Mouse (Mus musculus) 3T3-L1 (cell line): ENCODE data around the gene Golga5.
"Not testable (repeated sequence)": the region's sequence is repeated elsewhere in the genome, so short reads cannot be mapped to it uniquely, and the experiment has no call there.

ENCODE experiments used
- DNase-seq: peaks from one replicate; pipeline ENCODE4 v3.0.0-alpha.2; 2015; ENCODE audit warnings: low read depth, low spot score

The Golga5 gene

DNA sequence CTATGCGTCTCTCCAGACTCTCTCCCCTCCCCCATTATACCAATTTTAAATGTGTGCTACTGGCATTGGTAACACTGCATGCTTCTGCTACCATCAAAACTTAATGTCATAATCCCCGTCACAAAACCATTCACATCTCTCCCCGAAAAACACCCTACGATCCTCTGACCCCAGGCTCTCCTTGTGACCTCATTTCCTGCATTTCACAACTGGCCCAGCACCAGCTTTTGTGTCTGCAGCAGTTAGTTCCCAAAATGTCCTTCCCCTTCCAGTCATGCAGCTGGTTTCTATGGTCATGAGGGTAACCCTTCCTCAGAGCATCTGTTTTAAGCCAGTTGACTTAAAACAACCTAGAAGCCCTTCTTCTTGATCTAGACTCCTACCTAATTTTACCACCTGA lies 23.5 kb upstream of the Golga5 start:
- DNase-seq = no peak

DNA sequence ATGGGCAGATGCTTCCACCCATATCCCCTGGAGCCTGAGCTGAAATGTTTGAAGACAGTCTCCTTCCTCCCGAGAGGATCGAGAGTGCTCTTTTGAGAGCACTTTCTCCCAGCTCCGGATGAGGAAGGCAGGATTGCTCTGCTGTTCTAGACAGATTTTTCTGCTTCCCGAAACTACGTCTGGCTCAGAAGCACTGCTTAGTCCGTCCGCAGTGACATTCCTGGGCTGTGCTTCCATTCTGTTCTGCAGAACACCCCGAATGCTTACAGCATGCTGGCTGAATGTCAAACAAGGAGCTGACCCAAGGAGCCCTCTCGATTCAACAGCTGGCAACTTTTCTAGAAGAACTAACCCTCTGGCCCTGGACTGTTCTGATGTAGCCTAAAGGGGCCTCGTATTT lies 18.5 kb upstream of the Golga5 start:
- no peak for DNase-seq

DNA sequence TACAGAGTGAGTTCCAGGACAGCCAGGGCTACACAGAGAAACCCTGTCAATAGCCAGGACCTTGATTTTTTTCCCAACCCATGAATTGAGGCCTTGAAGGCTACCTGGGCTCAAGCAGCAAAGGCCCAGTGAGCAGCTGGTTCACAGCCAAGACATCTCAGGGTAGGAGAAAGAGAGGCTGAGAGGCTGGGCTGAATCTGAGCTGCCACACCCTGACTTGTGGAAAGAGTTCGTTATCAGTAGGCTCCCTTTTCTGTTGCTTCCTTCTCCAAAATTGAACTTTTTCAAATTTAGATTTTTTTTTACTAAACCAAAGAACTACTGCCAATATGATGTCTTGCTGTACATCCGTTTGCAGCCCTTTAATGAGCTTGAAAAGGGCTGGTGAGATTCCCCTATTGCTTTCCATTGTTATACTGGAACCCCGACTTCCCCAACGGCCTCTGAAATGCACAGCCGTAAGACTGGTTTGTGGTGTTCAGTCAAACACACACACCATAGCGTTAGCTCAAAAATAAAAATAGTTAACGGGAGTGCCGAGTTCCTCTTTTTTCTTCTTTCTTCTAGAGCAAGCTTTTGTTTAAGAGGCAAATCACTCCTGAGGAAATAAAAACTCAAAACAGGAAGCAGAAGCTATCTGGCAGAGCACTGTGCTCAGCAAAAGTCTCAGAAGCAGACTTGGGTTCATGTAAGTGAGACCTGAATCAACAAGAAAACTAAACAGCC lies 17.6 kb upstream of the Golga5 start:
- DNase-seq = no peak

DNA sequence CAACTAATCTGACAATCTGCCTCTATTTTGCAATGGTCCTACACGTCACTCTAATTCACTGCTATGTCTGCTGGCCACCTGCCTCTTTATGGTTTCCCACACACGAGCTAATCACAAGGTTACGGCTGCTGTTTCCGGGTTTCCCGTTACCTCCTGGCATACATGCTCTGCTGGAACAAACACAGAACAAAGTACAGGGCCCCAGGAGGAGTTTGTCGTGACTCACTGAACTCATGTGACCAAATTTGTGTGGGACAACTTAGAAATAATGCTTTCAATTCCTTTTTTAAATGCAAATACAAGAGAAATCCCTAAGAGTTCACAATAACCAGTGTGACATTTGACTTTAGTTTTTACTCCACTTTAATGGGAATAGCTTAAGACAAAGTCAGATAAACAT lies 15.4 kb upstream of the Golga5 start:
- peak; percentile 51 for DNase-seq

DNA sequence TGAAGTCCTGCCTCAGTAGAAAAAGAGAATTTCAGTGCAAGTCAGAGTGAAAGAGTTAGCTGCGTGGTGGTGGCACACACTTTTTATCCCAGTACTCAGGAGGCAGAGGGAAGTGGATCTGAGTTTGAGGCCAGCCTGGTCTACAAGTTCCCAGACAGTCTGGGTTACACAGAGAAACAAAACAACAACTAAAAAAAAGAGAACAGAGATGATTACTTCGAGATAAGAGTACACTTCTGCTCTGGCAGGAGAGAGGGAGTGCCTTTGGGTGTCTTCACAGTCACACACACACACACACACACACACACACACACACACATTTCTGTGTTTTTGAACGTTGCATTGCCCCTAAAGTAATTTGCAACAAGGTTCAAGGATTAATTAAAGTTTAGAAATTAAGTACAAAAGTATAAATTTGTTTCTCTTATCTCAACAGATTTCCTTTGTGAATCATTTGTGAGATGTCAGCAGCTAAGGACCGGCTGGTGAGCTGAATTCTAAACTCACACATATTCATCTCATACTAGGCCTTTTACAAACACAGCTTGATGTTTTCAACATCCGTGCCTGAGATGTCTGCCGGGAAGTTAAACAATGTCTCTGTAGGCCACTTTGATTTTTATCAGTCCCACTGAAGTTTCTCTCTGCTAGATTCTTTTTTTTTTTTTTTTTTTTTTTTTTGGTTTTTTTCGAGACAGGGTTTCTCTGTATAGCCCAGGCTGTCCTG lies 12.3 kb upstream of the Golga5 start:
- DNase-seq = no peak

DNA sequence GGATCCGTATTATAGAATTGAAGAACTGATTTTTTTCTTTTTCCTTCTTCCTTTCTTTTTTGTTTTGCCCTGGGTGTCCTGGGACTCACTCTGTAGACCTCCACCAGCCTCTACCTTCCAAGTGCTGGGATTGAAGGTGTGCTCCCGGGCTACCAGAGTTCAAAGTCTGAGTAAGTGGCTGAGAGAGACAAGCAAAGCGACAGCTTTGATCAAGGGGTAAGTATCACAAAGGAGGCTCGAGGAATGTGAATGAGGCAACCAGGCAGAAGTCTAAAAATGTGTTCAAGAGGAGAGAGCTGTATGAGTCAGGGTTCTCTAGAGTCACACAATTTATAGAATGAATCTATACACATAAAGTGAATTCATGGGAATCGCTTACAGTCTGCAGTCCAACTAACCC lies 8.9 kb upstream of the Golga5 start:
- no peak for DNase-seq

DNA sequence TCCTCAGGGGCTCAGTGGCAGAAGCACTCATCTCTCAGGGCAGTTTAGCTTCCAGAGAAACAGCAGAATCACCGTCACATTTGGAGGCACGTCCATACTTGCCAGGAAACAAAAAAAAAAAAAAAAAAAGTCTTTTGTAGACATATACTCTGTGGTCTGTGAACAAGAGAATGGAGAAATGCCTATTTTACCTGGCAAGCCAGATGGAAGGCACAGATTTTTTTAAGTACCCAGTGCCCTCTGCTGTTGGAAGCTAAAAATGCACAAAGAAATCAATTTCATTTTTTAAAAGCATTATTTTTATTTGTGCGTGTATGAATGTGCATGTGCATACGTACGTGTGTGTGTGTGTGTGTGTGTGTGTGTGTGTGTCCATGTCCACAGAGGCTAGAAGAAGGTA lies 7.8 kb upstream of the Golga5 start:
- peak; percentile 69 for DNase-seq

DNA sequence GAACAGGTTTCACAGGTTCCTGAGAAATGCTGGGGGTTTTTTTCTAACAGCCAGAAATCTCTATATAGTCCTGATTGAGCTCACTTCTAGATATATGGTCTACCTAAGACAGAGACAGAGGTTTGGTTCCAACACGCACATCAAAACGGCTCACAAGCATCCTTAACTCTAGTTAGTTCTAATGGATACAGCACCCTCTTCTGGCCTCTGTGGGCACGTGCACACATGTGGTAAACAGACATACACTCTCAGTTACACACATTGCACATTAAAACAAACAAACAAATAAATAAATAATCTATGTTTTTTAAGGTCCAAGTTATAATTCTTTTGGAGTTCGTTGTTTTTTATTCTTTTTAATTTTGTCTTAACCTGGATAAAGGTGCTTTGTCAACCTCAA lies 4.3 kb upstream of the Golga5 start:
- DNase-seq = no peak

DNA sequence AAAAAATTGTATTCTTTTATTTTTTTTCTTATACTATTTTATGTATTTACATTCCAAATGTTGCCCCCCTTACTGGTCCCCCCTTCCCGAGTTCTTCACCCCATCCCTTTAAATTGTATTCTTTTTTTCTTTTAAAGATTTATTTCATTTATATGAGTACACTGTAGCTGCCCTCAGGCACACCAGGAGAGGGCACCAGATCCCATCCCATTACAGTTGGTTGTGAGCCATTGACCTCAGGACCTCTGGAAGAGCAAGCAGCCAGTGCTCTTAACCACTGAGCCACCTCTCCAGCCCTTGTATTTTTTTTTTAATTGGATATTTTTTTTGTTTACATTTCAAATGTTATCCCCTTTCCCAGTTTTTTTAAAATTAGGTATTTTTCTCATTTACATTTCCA lies 799 bp upstream of the Golga5 start:
- DNase-seq = peak; percentile 45

DNA sequence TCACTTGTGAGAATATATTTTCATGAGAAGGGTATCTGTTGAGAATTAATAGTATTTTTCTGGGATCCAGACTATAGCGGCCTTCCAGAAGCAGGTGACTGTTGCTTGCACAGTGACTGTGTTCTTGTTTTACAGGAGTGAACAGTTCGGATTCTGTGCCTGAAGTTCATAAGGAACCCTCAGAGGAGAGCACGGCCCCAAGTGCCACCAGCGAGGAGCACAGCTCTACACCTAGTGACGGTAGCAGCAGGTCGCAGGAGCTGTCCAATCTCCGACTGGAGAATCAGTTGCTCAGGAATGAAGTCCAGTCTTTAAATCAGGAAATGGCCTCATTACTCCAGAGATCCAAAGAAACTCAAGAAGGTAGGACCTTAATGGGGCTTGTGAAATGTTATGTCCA lies 5.5 kb downstream of the Golga5 start:
- no peak for DNase-seq

DNA sequence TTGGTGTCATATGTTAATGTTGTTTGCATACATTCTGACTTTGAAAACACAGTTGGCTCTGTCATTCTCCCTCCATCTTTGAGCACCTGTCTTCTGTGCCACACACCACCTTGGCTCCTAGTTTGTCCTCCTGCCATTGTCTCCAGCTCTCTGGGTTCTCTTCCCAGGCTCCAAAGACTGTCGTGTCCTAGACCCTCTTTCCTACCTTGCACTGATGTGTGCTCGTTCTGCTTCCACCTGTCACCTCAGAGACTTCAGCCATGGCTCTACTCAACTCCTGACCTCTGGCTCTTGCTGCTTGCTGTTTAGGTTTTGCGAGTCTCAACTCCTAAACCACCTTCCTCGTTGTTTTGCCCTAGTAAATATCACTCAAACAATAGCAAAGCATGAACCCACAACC lies 11.5 kb downstream of the Golga5 start:
- DNase-seq = no peak

DNA sequence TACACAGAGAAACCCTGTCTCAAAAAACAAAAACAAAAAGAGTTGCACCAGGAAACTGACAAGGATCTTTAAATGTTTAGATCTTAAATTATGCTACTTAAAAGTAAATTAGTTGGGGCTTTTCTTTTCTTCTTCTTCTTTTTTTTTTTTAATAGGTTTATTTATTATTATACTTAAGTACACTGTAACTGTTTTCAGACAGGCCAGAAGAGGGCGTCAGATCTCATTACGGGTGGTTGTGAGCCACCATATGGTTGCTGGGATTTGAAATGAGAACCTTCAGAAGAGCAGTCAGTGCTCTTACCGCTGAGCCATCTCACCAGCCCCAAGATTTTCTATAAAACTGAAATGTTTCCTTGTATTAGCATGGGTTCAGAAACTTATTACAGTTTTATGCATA lies 16.0 kb downstream of the Golga5 start:
- peak; percentile 10 for DNase-seq

DNA sequence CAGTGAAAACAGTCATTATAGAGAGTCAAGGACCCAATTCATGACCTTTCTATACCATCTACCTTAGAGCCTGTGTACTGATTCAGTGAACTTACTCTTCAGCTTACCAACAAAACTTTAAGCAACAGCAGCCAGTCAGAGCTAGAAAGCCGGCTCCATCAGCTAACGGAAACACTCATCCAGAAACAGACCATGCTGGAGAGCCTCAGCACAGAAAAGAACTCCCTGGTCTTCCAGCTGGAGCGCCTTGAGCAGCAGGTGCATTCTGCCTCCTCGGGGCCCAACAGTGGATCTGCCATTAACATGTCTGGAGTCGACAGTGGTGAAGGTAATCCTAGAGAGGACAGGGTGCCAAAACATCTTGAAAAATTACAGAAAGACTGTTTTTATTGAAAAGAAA lies 23.0 kb downstream of the Golga5 start:
- DNase-seq = no peak

DNA sequence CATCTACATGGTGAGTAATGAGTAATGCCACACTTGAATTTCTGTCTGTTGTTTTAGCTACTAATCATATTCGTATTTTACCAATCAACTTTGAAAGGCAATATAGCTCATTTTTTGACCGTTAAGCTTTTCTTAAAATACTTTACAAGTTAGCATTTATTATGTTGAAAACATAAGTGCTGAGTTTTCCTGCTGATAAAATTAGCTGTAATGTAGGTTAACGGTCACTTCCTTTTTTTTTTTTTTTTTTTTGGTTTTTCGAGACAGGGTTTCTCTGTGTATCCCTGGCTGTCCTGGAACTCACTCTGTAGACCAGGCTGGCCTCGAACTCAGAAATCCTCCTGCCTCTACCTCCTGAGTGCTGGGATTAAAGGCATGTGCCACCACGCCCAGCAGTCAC lies 26.8 kb downstream of the Golga5 start:
- not testable (repeated sequence) for DNase-seq

DNA sequence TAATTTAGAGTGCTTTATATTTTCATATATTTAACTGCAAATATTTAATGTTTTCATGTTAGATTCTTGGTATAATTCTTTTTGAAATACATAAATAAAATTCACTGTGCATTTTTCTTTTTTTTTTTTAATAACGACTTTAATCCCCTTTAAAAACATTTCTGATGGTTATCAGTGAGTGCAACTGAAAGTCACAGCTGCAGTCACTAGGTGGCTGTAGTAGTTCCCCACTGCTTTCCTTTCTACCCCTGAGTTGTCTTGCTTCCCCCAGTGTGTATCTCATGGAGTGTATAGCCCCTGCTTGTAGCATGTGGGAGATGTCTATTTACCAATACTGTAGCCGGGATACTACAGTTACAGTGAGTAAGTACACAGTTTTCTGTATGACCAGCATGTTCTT lies 29.0 kb downstream of the Golga5 start:
- DNase-seq = no peak

DNA sequence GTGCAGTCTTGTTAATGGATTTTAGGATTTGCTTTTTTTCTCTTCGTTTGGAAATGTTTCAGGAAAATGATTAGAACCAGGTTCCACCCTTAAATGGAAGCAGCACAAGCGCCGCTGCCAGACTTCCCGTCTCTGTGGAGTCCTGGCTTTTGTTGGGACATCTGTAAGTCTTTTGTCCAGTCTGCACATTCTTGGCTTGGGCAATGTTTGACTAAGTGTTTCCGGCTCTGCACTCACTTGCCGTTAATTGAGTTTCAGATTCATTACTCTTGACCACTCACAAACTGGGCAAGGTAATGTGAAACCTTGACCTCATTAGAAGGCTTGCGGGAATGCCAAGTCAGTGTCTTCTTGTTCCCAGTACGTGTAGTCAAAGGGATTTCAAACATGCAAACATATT lies 29.8 kb downstream of the Golga5 start:
- peak; percentile 15 for DNase-seq

DNA sequence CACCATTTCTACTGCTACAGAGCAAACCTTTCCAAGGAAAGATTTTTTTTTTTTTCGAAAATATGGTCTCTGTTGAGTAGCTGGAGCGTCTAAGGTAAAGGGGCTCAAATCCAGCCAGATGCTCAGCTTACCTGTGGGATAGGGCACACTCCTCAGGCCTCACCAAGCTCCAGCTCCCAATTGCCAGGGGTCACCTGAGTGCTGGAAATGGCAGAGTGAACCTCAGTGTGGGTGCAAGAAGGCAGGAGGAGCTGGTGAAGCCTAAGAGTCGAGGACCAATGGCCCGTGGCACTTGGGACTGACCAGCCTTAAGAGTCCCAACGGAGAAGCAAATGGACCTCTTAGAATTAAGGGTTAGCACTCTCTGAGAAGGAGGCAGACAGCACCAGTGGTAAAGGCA lies 30.3 kb downstream of the Golga5 start:
- DNase-seq = no peak

DNA sequence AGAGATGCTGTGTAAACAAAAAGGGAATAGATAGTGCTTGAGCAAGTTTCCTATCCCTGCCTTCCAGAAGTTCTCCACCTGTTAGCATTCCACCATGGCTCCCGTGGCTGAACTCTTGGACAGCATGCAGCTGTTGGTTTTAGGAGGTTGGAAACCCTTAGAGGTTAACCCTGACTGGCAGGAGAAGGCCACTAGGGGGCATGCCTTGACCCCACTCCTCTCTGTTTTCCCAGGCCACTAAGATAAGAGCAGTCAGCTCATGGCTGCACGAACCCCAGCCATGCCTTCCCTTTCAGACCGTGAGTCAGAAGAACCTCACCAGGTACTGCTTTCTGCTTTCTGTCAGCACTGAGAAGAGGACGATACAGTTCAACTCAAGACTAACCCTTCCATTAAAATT lies 30.8 kb downstream of the Golga5 start:
- DNase-seq = peak; percentile 24

DNA sequence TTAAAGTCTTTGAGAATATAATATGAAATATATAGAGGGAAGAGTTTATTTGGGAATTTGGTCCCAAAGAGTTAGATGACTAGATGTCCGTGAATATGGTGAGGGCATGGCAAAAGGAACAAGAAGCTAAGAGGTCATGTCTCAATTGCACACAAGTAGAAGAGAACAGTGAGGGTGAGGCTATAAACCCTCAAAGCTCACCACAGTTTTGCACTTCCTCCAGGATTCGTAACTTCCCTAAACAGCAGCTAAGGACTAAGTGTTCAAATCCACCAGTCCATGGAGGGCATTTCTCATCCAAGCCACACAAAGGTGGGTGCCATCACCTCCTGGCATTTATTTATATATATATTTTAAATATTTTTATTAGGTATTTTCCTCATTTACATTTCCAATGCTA lies 32.1 kb downstream of the Golga5 start:
- DNase-seq = no peak

DNA sequence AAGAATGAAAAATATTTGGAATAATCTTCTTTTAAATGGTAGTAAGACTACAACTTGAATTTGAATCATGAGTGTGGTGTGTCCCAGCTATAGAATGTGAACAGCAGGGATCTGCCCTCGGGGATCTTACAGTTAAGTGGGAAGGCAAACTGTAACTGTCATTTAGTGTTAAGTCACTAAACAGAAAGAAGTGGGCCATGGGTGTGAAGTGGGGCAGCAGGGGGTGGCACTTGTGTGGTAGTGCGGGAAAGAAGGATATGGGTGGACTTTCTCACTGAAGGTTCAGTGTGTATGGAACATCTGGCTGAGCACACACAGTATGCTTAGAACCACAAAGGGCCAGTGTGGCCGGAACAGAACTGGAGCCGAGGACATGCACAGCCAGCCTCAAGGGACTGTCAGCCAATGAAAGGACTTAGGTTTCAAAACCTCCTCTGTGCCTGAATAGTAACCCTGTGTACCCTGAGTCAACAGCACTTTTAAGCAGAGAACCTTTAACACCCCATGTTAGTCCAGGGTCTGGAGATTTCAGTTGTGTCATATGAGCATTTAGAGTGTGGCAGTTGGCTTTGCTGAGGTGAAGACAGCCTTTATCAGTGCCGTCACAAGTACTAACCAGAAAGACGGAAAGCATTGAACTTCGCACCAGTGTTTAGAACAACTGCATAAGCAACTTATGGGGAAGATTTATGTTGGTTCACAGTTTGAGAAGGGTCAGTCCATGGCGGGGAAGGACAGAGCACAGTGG lies 33.1 kb downstream of the Golga5 start:
- DNase-seq = no peak

DNA sequence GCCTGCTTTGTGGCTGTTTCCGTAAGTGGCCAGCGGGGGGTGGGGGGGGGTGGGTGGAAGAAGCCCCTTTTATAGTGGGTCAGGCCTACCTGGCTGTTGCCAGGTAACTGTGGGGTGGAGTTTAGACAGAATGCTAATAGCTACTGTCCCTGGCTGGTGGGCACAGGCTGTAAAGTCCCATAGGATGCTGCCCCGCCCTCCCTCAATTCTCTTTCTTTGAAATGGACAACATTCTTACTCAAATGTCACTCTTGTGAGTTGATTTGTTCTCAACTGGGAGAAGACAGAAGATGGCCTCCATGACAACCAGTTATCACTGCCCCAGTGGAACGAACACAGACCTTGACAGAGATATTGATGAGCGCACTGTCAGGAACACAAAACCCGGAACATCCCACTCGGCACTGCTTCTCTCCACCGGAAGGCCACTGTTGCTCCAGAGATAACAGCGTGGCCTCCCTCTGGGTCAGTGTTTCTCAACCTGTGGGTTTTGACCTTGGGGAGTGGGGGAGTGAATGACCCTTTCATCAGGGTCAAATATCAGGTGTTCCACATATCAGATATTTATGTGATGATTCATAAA lies 36.3 kb downstream of the Golga5 start:
- DNase-seq = no peak

DNA sequence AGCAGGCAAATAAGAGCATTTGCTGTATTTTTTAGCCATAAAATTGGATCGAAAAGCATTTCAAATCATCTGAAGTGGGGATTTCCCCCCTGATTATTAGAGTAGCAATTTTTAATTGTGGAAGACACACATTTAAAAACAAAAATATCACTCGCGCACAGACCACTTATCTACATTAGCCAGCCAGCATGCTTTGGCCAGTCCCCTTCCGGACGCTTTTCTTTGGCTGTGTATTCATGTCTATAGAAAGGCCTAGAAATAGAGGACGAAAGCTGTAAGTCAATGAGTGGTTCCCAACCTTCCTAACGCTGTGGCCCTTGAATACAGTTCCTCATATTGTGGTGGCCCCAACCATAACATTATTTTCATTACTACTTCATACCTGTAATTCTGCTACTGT lies 37.0 kb downstream of the Golga5 start:
- no peak for DNase-seq
